Mouse (Mus musculus): Measurements from ENCODE around the gene Tnfaip2. TPM values are rescaled to one million over a fixed set of nuclear protein-coding genes. Genes with fewer than 3 reads are reported as not detected.

Gene Tnfaip2
- total RNA-seq (2017): 15.1 and 39.1 TPM in 2 replicates

DNA sequence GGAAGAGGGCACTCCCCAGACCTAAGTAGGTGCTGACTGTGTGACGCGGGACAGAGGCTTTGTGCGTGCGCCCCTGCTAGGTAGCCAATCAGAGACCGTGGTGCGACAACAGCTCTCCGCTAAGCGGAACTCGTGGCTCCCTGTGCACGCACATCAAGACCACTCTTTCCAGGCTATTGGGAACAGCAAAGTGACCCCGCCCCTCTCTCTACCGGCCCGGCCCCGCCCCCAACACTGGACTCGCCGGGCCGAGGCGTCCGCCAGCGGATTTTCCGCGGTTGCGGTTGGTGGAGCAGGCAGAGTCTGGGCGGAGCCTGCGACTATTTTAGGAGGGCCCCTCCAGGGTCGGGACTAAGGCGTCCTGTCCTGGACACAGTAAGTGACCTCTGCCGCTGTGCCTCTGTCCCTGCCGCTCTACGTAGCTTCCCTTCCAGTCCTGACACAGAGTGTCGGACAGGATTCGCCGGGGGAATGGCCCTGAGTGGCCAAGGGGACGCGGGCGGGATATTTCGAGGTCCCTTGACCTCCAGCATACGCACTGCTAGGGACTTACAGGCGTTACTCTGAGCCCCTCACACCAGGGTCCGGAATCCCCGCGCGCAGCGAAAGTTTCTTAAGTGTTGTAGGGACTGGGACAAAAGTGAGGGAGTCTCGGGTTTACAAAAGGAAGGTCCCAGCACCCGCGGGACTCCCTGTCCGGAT is at the start of gene Tnfaip2:
Tnfaip2 (plus strand) TSS at position 161 of the 702 bp plus-strand sequence.
- ATAC-seq (replicated peaks in 1 of 2; ENCODE audit: insufficient read depth in 1 of 2, low FRiP score in 2 of 2, low TSS enrichment in 1 of 2, low read depth in 1 of 2, poor library complexity in 2 of 2, severe bottlenecking in 2 of 2): peak; percentile 61

DNA sequence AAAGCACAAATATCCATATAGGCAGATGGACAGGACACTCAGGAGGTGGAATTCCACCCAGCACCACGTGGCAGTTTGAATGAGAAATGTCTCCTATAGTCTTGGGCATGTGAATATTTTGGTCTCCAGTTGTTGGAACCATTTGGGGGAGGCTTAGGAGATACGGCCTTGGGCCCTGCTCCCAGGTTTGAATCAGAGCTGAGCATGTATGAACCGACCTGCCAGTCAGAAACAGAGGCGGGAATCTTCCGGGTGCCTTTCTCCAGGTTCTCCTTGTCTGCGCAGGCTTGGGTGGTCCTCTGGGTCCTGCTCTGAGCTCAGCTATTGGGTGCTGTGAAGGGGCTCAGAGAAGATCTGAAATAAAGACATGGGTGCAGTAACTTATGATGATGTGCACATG is 48.3 kb upstream of the Tnfaip2 start:
- ATAC-seq (replicated peaks in 1 of 2; ENCODE audit: insufficient read depth in 1 of 2, low FRiP score in 2 of 2, low TSS enrichment in 1 of 2, low read depth in 1 of 2, poor library complexity in 2 of 2, severe bottlenecking in 2 of 2): no peak

GRCm38 (mm10) chr12:111396997-111397396 is 45.3 kb upstream of the Tnfaip2 start:
- ATAC-seq (replicated peaks in 1 of 2; ENCODE audit: insufficient read depth in 1 of 2, low FRiP score in 2 of 2, low TSS enrichment in 1 of 2, low read depth in 1 of 2, poor library complexity in 2 of 2, severe bottlenecking in 2 of 2): no peak

GRCm38 (mm10) chr12:111401454-111402184 is 40.6 kb upstream of the Tnfaip2 start:
- peak; percentile 67 to 84 for ATAC-seq (replicated peaks in 1 of 2; ENCODE audit: insufficient read depth in 1 of 2, low FRiP score in 2 of 2, low TSS enrichment in 1 of 2, low read depth in 1 of 2, poor library complexity in 2 of 2, severe bottlenecking in 2 of 2)

- no peak for ATAC-seq (replicated peaks in 1 of 2; ENCODE audit: insufficient read depth in 1 of 2, low FRiP score in 2 of 2, low TSS enrichment in 1 of 2, low read depth in 1 of 2, poor library complexity in 2 of 2, severe bottlenecking in 2 of 2)
Observed at GRCm38 (mm10) chr12:111404880-111405279, 37.4 kb upstream of the Tnfaip2 start.

- ATAC-seq (replicated peaks in 1 of 2; ENCODE audit: insufficient read depth in 1 of 2, low FRiP score in 2 of 2, low TSS enrichment in 1 of 2, low read depth in 1 of 2, poor library complexity in 2 of 2, severe bottlenecking in 2 of 2): peak in 1 of 2 experiments; percentile 30; a peak in 1 of 4 replicates
Observed at GRCm38 (mm10) chr12:111406622-111407021, 35.6 kb upstream of the Tnfaip2 start, which contains the start of gene Lbhd2. Gene Lbhd2 (plus strand): TSS chr12:111406809.

DNA sequence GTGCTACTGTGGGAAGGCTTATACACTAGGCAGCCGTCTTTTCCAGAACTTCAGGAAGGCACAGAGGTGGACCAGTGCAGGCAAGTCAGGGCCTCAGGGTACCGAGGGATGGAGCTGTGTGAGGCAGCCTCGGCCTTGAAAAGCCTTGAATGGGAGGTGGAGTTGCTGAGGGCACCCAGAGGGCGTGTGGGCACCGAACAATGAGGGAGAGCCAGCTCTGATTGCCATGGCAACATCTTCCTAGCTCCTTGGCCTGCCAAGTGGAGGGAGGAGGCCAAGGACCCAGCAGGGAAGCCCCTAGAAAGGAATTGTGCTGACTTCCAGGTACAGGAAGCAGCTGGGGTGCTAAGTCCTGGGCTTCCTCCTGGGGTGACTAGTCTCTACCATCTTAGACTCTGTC is 32.7 kb upstream of the Tnfaip2 start:
- no peak for ATAC-seq (replicated peaks in 1 of 2; ENCODE audit: insufficient read depth in 1 of 2, low FRiP score in 2 of 2, low TSS enrichment in 1 of 2, low read depth in 1 of 2, poor library complexity in 2 of 2, severe bottlenecking in 2 of 2)

GRCm38 (mm10) chr12:111411631-111412355 is 30.5 kb upstream of the Tnfaip2 start:
- ATAC-seq (replicated peaks in 1 of 2; ENCODE audit: insufficient read depth in 1 of 2, low FRiP score in 2 of 2, low TSS enrichment in 1 of 2, low read depth in 1 of 2, poor library complexity in 2 of 2, severe bottlenecking in 2 of 2): no peak

DNA sequence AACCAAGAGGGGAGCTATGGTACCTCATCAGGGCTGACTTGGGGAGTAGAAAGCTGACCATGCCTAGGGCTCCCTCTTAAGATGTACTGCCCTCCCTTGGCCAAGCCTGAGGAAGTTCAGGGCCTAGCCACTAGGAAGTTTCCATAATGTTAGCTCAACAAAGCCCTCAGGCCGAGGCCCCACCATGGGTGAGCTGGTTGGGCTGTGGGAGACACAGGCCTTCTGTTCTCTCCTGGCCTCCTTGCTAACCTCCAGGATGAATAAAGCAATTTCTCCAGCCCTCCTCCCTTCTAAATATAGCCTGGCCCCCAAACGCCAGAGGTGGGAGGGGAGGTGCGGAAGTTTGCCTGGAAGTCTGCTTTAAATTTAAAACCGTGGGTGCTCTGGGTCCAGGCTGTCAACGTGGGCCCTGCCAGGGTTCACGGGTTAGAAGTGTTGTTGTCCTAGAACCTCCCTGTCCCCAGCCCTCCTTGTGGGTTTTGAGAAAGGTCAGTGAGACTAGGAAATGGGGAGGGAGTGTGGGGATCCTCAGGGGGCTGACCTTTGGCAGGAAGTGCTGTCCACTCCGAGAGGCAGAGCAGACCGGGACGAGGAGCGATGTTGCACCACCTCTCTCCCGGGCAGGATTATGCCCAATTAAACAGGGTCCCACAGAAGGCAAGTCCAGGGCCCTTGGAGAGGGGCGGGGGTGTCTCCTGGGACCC is 29.5 kb upstream of the Tnfaip2 start:
- ATAC-seq (replicated peaks in 1 of 2; ENCODE audit: insufficient read depth in 1 of 2, low FRiP score in 2 of 2, low TSS enrichment in 1 of 2, low read depth in 1 of 2, poor library complexity in 2 of 2, severe bottlenecking in 2 of 2): no peak

- ATAC-seq (replicated peaks in 1 of 2; ENCODE audit: insufficient read depth in 1 of 2, low FRiP score in 2 of 2, low TSS enrichment in 1 of 2, low read depth in 1 of 2, poor library complexity in 2 of 2, severe bottlenecking in 2 of 2): peak; percentile 82 to 93
Observed at GRCm38 (mm10) chr12:111413300-111413699, 29.0 kb upstream of the Tnfaip2 start.

DNA sequence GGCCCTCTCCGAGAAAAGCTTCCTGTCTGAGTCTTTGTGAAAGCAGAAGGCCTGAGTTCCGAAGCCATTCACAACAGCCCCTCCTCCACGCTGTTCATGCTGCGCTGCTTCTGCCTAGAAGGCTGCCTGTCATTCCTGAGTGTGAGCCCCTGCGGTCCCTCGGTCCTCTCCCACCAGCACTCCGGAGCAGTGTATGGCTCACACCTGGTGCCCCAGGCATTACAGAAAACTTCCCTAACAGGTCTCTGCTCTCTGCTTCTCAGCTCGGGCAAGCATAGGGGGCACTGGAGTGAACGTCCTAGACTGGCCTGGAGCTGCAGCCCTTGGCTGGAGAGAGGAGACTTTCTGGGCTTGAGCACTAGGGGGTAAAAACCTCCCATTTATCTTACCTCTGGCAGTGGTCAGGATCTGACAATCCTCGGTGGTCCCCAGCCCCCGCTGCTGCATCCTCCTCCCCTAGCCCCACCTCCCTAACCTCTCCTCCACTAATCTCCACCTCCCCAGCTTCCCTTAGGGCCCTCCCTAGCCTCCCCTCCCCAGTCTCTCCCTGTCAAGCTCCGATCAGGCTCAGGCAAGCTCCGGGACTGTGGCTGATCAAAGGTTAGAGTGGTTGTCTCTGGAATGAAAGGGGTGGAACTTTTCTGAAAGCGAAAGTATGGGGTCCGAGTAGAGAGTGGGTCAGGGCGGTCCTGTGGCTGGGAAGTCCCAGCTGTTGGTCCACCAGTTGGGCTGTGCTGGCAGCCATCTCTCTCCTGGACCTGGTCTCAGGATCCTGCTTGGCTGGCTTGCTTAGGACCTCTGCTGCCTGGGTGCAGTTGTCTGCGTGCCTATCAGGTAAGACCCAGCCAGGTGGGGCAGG is 25.1 kb upstream of the Tnfaip2 start, which contains the start of gene Exoc3l4:
Exoc3l4 (plus strand) TSS at position 97 of the 859 bp plus-strand sequence.
- peak; percentile 14 to 15; a peak in 2 of 4 replicates for ATAC-seq (replicated peaks in 1 of 2; ENCODE audit: insufficient read depth in 1 of 2, low FRiP score in 2 of 2, low TSS enrichment in 1 of 2, low read depth in 1 of 2, poor library complexity in 2 of 2, severe bottlenecking in 2 of 2)

DNA sequence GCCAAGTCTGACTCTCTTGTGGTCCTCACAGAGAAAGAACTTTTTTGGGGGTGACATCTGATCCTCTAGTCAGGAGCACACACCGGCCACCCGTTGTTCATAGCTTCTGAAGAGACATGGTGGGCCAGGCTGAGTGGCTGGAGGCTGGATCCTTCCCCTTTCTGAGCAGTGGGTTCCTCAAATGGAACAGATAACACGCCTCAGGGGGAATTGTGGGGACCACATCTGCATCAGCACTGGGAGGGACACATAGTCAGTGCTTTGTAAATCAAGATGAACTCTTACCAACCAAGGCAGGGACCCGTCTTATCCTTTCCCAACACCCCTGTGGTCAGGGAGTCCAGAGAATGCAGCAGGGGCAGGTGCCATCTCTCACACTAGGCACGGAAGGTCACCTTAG is 22.4 kb upstream of the Tnfaip2 start:
- no peak for ATAC-seq (replicated peaks in 1 of 2; ENCODE audit: insufficient read depth in 1 of 2, low FRiP score in 2 of 2, low TSS enrichment in 1 of 2, low read depth in 1 of 2, poor library complexity in 2 of 2, severe bottlenecking in 2 of 2)

DNA sequence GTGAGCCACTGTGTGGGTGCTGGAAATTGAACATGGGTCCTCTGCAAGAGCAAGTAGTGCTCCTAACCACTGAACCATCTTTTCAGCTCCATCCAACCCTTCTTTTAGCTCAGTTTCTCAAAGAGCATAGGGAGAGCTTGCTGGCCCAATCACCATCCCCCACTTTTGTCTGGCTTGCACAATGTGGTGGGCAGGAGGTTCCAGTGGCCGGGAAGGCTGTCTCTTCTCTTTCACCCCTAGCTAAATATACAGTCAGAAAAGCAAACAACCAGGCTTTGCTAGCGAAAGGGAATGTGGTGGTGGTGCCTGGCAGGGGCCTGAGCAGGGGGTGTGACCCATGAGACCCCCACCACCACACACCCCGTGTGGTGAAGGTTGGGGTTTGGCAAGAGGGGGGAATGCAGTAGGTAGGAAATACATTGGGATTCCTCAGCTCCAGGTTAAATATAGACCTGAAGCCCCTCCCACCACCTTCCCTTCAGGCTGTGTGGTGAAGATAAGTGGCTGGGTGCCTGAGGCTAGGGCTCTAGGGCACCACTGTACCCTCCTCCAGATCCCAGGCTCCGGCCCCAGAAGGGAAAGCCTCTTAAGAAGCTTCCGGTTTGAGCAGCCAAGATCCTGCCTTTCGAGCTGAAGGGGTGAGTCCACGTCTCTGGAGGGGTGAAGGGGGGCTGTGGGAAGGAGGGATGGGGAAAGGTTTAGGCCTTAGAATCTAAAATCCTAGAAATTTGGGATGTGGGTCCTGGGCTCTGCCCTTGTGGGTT is 21.1 kb upstream of the Tnfaip2 start:
- ATAC-seq (replicated peaks in 1 of 2; ENCODE audit: insufficient read depth in 1 of 2, low FRiP score in 2 of 2, low TSS enrichment in 1 of 2, low read depth in 1 of 2, poor library complexity in 2 of 2, severe bottlenecking in 2 of 2): no peak

DNA sequence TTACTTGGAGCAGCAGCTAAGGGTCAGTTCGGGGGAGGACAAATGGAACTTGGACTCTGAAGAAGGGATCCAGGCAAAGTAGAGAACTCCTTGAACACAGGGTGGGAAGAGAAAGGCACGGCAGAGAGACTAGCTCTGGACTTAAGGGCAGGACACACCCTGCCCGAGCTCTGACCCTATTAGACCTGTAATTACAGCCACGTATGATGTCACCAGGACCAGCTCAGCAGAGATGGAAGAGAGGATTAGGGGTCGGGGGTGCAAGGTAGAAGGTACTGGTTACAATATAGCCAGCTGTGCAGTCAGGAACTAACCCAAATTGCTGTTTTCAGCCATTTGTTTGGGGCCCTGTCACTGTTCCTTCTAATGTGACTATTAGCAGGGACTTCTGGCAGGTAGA is 19.4 kb upstream of the Tnfaip2 start:
- no peak for ATAC-seq (replicated peaks in 1 of 2; ENCODE audit: insufficient read depth in 1 of 2, low FRiP score in 2 of 2, low TSS enrichment in 1 of 2, low read depth in 1 of 2, poor library complexity in 2 of 2, severe bottlenecking in 2 of 2)

DNA sequence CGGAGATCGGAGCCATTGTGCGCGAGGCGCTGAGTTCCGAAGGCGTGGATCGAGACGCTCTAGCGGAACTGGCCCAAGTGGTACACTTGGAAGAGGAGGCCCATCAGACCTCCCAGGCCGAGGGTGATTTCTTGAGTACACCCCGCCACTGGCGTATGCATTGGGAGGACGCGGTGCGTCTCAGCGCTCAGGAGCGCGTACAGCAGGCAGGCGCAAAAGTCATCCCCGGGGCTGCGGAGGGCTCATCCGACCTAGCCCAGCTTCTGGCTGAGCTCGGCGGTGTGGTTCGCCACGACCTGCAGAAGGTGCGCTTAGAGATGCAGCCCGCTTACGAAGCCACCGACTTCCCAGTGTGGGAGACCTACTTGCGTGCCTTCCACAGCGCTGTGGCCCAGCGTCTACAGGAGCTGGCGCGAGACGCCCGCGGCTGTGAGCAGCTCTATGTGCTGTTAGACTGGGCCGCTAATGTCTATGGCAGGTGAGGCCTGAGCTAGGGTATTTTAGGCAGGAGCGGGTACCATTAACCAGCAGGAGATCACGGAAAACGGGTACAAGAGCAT is 18.6 kb upstream of the Tnfaip2 start:
- ATAC-seq (replicated peaks in 1 of 2; ENCODE audit: insufficient read depth in 1 of 2, low FRiP score in 2 of 2, low TSS enrichment in 1 of 2, low read depth in 1 of 2, poor library complexity in 2 of 2, severe bottlenecking in 2 of 2): no peak

DNA sequence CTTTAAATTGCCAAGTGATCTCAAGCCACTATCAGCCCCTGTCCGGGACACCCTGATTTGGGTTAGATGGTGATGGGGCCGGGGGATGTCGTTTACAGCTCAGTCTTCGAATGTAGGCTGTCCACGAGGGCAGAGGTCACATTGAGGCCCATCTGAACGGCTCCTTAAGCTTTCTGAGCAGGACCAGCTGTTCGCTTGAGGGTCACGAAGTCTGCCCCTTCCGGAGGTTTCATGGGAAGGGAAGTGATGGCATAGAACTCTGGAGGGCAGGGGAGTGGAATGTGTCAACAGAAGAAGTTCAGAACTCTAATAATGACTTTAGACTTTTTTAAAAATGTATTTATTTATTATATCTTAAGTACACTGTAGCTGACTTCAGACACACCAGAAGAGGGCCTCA is 17.7 kb upstream of the Tnfaip2 start:
- ATAC-seq (replicated peaks in 1 of 2; ENCODE audit: insufficient read depth in 1 of 2, low FRiP score in 2 of 2, low TSS enrichment in 1 of 2, low read depth in 1 of 2, poor library complexity in 2 of 2, severe bottlenecking in 2 of 2): no peak

Data from hematopoietic stem cell, adult 5-6 weeks (primary cell).